Mouse (Mus musculus): ENCODE measurements at regions not wholly inside any gene's neighbourhood (a gene's known extent, or its start where the extent isn't known, plus 50 kb on each side); places are given as distances from the start of the nearest gene placed in this dataset.
A peak's percentile ranks its signal among the peaks of the same experiment; 100 is the strongest.

DNA sequence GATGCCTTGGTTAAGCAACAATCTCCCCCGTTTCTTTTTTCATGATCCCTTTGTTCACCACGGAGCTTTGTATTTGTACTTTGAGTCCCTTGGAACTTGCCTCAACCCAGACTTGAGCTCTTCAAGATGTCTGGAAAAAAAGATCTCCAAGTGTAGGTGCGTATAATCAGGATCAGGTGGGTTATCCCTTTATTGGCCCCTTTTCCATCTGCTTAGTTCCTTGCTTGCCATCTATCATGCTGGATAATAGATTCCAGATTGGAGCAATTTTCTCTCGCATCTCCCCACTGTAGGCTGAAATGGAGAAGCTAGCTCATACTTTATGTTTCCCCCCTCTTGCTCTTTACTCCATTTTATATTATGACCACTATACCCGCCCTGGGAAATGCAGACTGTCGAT, 474.5 kb upstream of the Rgma start:
- peak; percentile 69 for DNase-seq (ENCODE audit: low read depth, low spot score)

DNA sequence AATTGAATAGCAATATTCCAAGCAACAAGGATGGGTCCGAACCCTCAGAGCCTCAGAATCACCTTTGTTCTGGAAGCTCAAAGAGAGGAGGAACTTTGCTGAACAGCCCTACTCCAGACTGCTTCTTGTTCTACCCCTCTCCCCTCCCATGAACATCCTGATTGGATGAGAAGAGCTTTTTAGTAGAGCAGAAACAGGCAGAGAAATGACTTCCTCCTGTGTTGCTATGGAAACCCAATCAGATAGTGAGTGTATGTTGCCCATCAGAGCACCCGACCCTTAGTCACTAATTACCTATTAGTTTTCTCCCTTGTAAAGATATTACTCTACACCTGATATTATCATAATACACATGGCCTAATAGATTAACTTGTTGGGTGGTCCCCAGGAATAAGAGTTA, 469.4 kb upstream of the Rgma start:
- no peak for DNase-seq (ENCODE audit: low read depth, low spot score)

DNA sequence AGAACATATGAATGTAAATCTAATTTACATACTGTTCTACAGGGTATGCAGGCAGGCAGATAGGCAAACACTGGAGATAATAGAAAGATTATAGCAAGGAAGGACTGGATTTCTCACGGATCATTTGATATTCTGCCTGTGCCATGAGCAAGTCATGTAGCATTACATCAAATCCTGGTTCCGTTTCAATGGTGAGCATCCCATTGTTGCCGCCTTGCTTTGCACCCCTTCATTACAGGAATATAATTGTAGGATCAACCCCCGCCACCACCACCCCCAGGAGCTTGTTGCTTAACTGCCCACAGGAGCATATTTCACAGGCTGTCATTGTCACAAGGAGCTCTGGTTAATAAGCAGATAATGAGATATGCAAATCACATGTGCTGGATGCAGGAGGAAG, 468.8 kb upstream of the Rgma start:
- no peak for DNase-seq (ENCODE audit: low read depth, low spot score)

DNA sequence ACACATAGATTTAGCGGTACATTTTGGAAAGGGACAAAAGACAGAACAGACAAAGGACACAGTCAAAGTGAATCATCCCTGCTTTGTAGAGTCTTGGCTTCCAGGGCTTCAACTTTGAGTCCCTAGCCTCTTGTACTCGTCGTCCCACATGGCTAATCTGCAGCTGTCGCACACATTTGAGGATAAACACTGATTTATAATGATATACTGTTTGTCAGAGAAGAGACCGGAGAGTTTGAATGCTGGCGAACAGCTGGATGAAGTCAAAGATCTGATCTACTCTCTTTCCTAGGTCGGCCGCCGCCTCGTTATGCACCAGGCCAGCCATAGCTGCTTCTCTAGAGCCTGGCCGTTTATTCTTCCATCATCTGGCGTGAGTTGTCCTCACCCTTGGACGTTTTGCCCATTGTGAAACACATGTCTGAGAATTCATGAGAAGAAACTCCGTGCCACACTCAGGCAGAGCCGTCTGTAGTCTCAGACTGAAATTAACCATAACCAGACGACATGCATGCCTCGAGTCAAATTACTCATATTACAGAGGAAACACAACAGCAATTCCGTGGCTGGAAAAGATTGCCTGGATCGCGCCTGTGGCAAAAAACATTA, 448.4 kb upstream of the Rgma start:
- DNase-seq (ENCODE audit: low read depth, low spot score), result peak; percentile 43

DNA sequence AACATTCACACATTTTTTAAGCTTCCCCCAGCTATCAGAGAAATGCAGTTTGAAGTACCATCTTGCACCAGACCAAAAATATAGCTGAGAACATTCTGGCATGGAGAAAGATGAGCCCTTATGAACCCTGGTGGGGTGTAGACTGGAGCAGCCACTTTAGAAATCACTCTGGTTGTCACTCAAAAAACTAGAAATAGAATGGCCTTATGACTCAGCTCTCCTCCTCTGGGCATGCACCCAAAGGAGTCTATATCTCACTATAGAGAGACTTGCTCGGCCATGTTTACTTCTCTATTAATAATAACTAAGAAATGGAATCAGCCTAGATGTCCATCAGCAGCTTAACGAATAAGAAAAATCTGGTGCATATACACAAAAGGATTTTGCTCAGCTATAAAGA, 436.5 kb upstream of the Rgma start:
- DNase-seq (ENCODE audit: low read depth, low spot score), result no peak

DNA sequence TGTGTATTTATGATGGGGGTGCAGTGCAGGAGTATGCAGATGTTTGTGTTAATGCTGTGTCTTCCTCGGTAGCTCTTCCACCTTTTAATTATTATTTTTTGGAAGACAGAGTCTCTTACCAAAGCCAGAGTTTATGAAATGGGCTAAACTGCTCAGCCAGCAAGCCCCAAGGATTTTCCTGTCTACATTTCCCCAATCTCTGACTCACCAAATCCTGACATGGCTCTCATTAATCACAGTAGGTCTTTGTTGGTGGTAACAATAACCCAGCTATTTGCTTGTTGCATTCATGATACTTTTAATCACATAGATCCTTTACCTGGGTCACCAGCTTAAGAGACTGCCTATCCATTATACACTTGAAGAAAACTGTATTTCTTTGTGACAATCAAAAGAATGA, 427.8 kb upstream of the Rgma start:
- DNase-seq (ENCODE audit: low read depth, low spot score), result no peak

DNA sequence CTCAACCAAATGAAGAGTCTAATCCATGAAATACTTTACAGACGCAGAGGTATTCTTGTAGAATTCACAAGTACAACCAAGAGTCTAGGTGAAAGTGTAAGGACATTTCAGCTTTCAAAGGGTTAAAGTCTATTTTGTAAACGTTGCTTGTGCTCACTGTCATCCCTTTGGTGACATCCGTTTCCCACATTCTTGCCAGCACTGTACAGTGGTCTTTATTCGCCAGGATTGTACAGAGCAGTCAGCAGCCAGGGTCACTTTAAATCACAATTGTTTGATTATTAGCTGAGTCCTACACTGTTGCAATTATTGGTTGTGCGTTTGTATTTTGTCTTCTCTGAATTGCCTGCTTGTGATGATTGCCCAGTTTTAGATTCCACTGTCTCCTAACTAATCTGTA, 427.3 kb upstream of the Rgma start:
- no peak for DNase-seq (ENCODE audit: low read depth, low spot score)

DNA sequence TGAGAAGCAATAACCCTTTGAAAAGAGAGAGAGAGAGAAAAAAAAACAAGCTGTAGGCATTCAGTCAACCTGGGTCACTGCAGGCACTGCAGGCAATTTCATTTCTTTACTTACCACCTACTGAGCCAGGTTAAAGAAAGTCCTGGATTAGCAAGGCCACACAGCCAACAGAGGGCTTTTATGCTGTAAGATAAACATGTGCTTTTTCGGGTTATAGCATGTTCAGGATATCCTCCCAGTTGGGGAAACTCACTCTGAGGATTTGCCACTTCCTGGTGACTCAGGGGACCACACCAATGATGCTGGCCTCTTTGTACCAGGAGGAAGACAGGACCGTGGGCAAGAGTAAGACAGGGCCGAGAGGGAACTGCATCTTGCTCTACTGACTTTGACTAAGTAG, 426.6 kb upstream of the Rgma start:
- DNase-seq (ENCODE audit: low read depth, low spot score), result no peak

DNA sequence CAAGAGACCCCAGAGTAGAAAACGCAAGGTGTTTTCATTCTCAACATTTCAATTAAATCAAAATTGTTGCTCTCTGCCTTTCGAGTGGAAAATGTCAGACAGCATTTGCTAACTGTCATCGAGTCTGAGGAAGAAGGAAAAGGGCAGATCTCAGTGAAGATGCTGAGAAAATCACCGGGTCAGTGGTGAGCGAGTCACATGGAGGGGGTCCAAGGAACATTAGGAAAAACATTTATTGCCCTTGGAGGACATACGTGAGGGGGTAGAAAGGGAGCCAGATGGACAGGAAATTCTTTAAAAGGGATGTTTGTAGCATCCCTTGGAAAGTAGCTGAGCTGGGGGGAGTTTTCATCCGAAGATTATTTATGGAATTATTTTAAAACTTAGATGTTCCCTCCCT, 425.4 kb upstream of the Rgma start:
- DNase-seq (ENCODE audit: low read depth, low spot score), result no peak

DNA sequence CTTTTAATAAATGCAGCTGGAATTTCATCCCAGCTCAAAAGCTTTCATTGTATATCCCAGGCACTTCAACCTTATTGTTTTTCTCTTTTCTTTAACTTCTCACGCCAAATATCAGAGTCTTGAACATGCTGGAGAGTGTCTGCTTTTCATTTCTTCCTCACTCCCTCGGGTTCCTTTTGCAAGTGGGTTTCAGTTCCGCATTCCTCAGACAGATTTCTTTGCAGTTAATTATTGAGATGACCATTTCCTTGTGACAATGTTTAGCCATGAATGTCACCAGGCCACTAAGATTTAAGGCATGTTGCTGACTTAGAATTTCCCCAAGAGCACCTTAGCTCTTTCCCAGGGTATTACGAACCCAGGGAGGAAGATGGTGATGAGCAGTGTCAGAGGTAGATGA, 417.6 kb upstream of the Rgma start:
- no peak for DNase-seq (ENCODE audit: low read depth, low spot score)

DNA sequence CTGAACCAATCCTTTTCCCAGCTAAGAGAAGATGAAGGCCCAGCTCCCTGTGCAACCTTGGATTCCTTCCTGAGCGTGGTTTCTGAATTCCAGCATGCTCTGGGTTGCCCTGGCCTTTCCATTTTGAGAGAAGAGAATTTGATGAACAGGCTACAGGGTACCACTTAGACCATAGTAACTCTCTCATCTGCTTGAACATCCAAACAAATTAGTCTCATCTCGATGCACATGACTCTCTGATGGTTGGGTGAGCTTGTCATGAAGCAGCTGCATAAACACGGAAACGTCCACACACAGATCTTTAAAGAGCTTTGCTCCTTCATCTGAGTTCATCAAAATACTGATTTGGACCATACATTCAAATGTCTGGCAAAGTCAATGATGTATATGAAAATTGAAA, 414.0 kb upstream of the Rgma start:
- DNase-seq (ENCODE audit: low read depth, low spot score), result no peak

DNA sequence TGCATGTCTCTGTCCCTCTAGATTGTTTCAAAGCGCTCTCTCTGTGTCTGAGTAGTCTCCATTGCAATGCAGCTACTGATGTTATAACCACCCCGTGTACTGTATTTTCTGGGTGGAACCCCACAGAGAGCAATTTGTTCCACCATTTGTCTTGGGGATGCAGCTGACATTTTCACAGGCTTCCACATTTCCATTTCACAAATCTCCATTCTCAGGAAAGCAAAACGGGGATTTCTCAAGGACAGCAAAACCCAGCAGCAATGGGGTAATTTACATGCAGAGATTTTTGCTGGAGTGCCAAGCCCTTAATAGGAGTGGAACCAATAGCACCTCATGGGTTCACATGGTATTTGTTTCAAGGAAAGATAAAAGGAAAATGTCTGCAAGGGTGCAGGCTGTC, 412.5 kb upstream of the Rgma start:
- DNase-seq (ENCODE audit: low read depth, low spot score), result peak; percentile 55

DNA sequence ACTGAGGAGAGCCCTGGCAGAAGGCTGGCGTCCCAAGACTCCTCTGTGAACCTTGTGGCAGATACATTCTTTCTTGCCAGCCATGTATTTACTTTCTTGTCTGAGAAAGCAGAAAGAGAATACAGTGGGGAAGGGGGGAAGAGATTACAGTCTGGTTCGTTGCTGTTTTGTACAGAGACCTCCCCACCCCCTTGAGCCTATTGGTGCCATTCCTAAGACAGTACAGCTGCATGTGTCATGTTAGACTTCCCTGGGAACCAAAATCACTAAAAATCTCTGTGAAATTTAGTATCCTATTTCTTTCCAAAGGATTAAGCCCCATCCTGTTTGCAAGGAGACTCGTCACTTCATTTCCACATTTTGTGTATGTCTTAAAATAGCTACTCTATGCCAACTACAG, 411.4 kb upstream of the Rgma start:
- DNase-seq (ENCODE audit: low read depth, low spot score), result no peak

DNA sequence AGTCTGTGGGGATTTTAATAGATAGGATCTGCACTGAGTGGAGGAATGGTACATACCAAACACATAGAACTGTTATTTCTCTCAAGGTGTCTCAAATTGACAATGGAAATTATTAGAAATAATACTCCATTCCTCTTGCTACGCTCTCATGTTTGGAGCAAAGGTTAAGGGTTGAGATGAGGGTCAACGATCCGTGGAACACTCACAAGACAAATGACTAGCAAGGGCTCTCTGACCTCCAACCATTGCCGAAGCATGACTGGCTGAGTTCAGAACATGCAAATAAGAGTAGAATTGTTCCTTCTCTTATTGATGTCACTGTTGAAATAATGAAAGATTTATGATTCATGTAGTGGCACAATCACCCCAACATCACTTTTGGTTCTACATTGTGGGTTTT, 407.1 kb upstream of the Rgma start:
- no peak for DNase-seq (ENCODE audit: low read depth, low spot score)

DNA sequence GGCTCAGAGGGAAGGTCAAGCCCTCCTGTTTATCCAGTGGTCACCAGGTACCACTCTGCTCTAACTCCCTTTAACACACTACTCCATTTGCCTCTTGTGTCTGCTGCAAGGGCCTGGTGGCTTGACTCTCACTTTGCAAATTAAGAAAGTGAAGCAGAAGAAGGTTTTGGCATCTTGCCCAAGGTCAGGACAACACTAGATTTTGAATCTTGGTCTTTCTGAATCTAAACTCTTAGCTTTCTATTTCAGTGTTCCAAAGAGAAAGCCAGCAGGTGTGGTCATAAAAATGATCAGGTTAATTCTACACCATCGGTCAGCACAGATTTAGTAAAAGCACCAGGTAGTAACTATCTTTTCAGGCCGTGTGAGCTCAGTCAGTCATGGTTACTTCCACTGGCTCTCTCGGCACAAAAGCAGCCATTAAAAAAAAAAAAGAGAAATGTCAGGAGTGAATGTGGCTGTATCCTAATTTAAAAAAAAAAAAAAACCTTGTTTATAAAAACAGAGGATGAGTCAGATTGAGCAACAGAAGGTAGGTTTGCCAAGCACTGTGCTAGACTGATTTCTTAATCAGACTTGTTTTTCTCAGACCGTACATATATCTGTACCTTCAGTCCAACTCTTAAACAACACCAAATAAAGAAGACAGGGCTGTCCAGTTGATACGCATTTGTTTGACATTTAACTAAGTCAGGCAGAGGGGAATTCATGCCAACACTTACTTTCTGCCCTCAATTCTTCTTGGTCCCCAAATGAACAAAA, 403.6 kb upstream of the Rgma start:
- DNase-seq (ENCODE audit: low read depth, low spot score), result no peak

DNA sequence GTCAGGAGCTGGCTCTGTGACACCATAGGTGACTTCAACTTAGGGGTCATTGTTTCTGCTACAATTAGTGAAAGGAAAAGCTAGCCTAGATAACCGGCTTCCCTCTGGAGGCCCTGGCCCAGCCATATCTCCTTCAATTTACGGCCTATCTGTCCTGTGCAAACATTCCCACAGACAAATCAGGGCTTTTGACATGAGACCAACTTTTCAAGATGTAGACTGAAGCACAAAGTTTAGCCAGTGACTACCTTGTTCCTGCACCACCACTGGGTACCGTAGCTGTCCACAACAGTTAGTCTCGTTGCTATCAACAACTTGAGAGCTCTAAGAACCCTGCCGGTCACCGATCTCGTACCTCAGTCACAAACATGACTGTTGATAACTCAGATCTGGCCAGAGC, 402.9 kb upstream of the Rgma start:
- no peak for DNase-seq (ENCODE audit: low read depth, low spot score)

DNA sequence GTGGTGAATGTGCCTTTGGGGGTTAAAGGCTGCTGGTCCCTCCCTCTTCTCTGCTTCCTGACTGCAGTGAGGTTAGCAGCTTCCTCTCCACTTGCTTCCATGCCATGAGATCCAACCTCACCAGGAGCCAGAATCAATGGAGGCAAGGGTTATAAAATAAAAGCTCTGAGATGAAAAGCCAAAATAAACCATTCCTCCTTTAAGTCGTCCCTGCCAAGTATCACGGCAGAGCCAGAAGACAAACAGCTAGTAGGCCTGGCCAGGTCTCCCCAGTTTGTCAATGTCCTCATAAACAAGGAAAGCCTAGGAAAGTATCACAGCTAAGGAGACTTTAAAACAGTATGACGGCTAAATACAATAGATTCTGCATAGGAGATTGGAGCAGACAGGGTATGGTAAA, 401.5 kb upstream of the Rgma start:
- no peak for DNase-seq (ENCODE audit: low read depth, low spot score)

DNA sequence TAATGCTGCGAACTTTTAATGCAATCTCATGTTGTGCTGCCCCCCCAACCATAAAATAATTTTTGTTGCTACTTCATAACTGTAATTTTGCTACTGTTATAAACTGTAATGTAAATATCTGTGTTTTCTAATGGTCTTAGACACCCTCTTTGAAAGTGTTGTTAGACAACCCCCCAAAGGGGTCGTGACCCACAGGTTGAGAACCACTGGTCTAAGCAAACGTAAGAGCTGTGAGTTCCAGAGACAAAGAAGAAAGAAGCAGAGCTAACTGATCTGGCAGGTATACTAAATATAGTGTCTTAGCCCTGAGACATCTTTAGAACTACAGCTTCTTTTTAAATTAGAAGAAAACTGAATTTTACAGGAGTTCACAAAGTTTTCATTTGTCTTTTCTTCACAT, 400.9 kb upstream of the Rgma start:
- DNase-seq (ENCODE audit: low read depth, low spot score), result no peak

DNA sequence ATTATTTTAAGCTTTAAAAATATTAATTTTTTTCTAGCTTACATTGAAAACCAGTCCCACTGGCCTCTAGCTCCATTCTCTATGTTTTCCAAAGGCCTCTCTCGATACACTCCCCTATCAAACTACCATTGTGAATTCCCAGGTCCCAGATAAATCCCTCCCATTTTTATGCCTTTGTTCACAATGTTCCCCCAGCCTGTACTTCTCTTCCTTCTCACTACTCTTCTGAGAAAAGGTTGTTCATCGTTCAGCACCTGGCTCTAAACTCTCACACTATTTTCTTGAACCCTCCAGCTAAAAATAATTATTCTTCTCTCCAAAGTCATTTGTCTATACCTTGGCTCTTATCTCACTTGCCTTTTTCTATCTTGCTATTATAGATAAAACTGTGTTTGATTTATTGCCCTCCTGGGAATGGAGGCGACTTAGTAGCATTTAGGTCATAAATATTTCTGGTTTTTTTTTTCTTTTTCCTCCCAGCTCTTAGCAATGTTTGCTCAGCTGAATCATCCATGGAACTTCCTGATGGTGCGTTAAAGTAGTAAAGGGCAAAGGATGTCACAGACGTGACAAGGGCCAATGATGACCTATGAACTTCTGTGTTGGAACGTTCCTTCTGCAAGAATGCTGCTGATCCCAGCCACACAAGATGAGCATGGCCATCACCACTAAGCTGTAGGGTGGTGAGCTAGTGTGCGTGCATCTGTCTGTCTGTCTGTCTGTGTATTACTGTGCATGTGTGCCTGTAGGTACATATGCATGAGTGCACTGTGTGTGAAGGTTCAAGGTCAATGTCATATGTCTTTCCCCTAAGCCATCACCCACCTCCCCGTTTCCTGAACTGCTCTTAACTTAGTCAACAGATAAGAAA, 384.5 kb upstream of the Rgma start:
- DNase-seq (ENCODE audit: low read depth, low spot score), result peak; percentile 45

DNA sequence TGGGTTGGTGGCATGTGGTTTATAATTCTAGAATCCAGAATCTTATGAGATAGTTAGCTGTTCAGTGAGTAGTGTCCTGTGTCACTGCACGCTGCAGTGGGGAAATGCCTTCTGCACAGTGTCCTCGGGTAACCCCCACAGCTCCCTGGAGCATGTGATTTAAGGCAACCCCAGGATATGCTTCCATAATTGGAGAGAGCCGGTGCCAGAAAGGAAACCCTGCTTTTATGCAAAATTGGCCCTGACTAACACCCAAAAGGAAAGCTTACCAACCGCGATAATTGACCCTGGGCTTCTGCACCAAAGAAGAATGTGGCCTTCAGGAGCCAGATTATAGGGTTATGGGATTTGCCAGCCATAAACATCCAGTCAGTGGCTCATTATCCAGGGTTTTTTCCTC, 376.9 kb upstream of the Rgma start:
- no peak for DNase-seq (ENCODE audit: low read depth, low spot score)

DNA sequence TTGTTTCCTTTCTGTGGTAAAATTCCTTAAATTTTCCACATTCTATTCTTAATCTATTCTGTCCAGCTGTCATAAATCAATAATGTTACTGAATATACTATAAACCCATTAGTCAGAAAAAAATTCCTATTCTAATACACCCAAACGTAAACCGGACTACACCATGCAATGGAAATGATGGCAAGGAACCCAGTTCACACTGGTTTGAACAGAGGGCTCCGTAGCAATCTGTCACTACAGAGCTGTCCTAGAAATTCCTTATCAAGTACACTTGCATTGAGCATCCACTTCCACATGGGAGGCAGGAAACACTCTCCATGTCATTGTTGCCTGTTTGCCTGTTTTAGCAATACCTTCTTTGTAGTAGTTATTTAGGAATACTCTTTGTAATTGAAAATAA, 356.2 kb upstream of the Rgma start:
- DNase-seq (ENCODE audit: low read depth, low spot score), result no peak

DNA sequence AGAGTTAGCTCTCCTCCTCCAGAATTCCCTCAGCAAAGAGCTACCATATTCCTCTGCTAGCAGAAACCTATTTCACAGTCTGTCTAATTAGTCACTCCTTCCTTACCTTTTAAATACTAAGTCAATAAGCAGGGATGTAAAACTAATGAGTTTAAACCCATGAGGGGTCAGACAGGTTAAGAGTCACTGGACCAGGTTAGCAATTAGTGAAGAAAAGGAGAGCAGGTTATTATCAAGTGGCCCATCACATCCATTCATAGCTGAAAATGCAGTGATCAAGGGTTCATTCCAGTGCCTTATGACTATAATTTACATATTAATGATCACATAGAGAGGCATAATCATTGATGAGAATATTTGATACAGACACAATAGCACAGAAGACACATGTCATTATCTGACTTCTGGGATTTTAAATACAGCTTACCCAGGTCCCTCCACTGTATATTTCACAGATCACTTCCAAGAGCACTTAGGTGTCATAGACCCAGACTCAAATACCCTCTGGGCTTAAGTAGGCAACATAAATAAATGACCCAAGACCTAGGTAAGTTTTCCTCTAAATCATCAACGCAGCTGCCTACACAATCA, 355.4 kb upstream of the Rgma start:
- DNase-seq (ENCODE audit: low read depth, low spot score), result no peak

Measured in mesoderm, embryonic 11.5 days (tissue).